Mouse (Mus musculus) ES-E14 (cell line): ENCODE measurements around the gene Pdxp.

ENCODE experiments used
- CHD2 ChIP-seq: IDR thresholded peaks from 2 replicates; pipeline ENCODE4 v1.6.1; 2014; ENCODE audit warnings: mild to moderate bottlenecking, low read depth, low read length, inconsistent platforms
- HCFC1 ChIP-seq: IDR thresholded peaks from 2 replicates; pipeline ENCODE4 v1.6.1; 2012; ENCODE audit warnings: low read length, inconsistent platforms, borderline replicate concordance; ENCODE audit not compliant: insufficient read depth
- ZC3H11A ChIP-seq: IDR thresholded peaks from 2 replicates; pipeline ENCODE4 v1.6.1; 2012; ENCODE audit warnings: low read depth, mild to moderate bottlenecking, inconsistent platforms, low read length, borderline replicate concordance
- ZNF384 ChIP-seq: IDR thresholded peaks from 2 replicates; pipeline ENCODE4 v1.6.1; 2012; ENCODE audit warnings: low read depth, low read length, inconsistent platforms

GRCm38 (mm10) chr15:78915660-78916017 is 1.9 kb downstream of the Pdxp start:
- TF ChIP-seq ZNF384 (no peak), HCFC1 (no peak), CHD2 (no peak), ZC3H11A (no peak; the same call in 1 of the 2 replicates)
